ENCODE assay signal across 8 mouse cellular contexts in the genomic region with DNA sequence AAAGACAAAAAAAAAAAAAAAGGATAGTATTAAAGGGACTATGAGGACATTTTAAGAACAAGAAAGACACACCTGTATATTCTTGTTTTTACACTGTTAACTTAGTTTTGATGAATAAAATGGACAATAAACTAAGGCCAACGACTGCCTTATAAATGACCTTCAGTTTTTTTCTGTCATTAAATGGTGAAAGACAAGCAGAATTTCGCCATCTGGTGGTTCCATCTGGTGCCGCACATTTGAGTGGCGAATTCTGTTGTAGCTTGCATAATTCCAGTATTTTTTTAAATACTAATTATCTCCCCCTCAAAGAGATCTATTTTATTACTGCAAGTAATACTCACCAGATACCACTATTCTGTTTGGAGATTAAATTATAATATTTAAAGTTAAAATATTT.
DNase-seq lines count a peak whose midpoint lies in the region; ATAC-seq lines count a peak whose summit lies in the region.

No protein-coding gene starts in this region.

- intact Hi-C loops in heart, postnatal 10 days (cut with DNase I), result loop anchor here (1.0 kb wide), 1 partner anchor 76 kb away; no protein-coding TSS in a partner anchor

- no peak overlapping the region for H3K9ac ChIP-seq in neural tube, embryonic 15.5 days (replicated peaks)

- peak; percentile 17 to 38 for DNase-seq in heart, postnatal 10 days
- DNase-seq in heart, adult 8-10 months (ENCODE audit: low spot score), result no peak
- peak; percentile 17 for DNase-seq in ovary, postnatal 14 days (ENCODE audit: low spot score)
- no peak for DNase-seq in ovary, adult 18-20 months (ENCODE audit: low spot score)
- DNase-seq in brain, adult 2 months (ENCODE audit: low read depth, low spot score), result peak; percentile 36
- DNase-seq in lung, postnatal 36 days, result peak; percentile 49
- no peak for DNase-seq in left cerebral cortex, adult 8-10 months (ENCODE audit: low spot score in 2 of 2)

- no peak overlapping the region for H3K27ac ChIP-seq in neural tube, embryonic 15.5 days (replicated peaks)

- no peak for ATAC-seq in neural tube, embryonic 15.5 days (ENCODE audit: low FRiP score)

- 39% methylated on average over 4 of the region's 4 CpGs for WGBS in neural tube, embryonic 15.5 days

- H3K4me3 ChIP-seq in neural tube, embryonic 15.5 days (replicated peaks), result no peak overlapping the region

- H3K9me3 ChIP-seq in neural tube, embryonic 15.5 days (replicated peaks), result no peaks in the 10 kb centered on the region

- no peaks in the 10 kb centered on the region for H3K27me3 ChIP-seq in neural tube, embryonic 15.5 days (replicated peaks)

- no peaks in the 10 kb centered on the region for H3K36me3 ChIP-seq in neural tube, embryonic 15.5 days

- no peak overlapping the region for H3K4me2 ChIP-seq in neural tube, embryonic 15.5 days

- no peaks in the 10 kb centered on the region for H3K4me1 ChIP-seq in neural tube, embryonic 15.5 days

Comparison
In these comparisons a context has a peak if more than half of its experiments do, and no peak if none do; other contexts are left out.
1. DNase-seq: peak in heart, postnatal 10 days (2 of 2), ovary, postnatal 14 days (single experiment), brain, adult 2 months (single experiment) and lung, postnatal 36 days (single experiment); none in heart, adult 8-10 months (single experiment), ovary, adult 18-20 months (single experiment) and left cerebral cortex, adult 8-10 months (0 of 2).